Mouse (Mus musculus) adrenal gland (tissue): ENCODE measurements around the gene Pald1.

ENCODE experiments used
- intact Hi-C: fragments of 180-260 bp; cut with DNase I; formaldehyde crosslinking; loops from one replicate; pipeline ENCODE4 v1.15.1; 2025

Pald1 gene

GRCm38 (mm10) chr10:61286246-61286645 lies 97.1 kb downstream of the Pald1 start:
- intact Hi-C loops = no loop called here

- intact Hi-C loops = no loop called here
Measured at GRCm38 (mm10) chr10:61285271-61285670, 98.1 kb downstream of the Pald1 start.

- intact Hi-C loops = no loop called here
Measured at GRCm38 (mm10) chr10:61284309-61284708, 99.0 kb downstream of the Pald1 start.

DNA sequence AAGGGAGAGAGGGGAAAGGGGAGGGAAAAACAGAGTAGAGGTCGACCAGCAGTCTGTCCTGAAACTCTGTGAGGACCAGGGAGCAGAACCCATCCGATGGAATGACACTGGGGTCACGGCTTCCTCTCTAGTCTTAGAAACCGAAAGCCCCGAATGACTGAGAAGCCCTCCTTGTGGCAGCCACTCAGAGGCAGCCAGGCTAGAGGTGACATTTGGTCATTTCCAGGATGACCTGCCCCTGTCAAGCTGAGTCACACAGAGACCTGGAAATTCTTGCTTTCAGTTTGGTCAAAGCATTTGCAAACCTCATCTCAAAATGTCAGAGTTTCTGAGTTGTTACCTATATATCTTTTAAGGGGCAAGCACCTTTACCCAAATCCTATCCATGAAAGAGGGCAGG lies 102.2 kb downstream of the Pald1 start:
- intact Hi-C loops = no loop called here

GRCm38 (mm10) chr10:61277918-61278674 lies 105.2 kb downstream of the Pald1 start:
- intact Hi-C loops = loop anchor here (5.0 kb wide), 1 partner anchor 59 kb away; no protein-coding TSS in a partner anchor

GRCm38 (mm10) chr10:61277051-61277450 lies 106.3 kb downstream of the Pald1 start:
- intact Hi-C loops = loop anchor here (5.0 kb wide), 1 partner anchor 60 kb away; no protein-coding TSS in a partner anchor

DNA sequence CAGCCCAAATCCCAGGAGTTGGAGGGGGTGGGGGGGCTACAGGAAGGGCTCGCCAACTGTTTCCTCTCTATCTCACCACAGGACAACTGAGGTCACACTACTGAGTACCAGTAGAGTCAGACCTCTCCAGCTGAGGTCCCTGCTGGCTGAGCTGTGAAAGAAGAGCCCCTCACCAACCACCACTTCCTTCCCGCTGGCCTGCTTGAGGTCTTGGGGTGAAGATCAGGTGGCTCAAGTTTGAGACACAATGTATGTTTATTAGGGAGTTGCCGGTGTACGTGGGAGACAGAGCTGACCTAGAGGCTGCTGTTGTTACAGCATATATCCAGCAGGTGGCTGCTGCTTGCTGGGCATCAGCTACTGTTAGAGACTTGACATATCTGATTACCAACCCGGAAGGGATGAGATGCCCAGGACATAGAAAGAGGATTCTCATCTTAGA lies 107.6 kb downstream of the Pald1 start:
- intact Hi-C loops = loop anchor here (5.0 kb wide), 1 partner anchor 62 kb away; no protein-coding TSS in a partner anchor

DNA sequence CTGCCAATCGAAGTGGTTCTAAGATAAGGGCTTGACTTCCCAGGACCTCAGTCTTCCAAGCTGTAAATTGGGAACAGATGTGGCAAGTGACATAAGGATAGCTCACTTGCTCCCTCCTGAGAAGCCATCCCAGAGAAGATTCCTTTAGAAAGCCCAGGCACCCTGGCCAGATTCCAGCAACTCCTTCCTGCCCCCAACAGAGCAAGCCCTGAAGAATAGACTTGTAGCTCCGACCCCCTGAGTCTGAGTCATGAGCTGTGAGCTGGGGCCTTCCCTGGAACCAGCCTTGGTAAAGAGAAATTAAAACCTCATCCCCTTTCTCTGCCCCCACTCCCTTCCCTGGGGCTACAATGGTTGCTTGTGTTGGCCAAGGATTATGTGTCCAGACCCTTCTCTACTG lies 108.8 kb downstream of the Pald1 start:
- intact Hi-C loops = loop anchor here (5.0 kb wide), 1 partner anchor 72 kb away; no protein-coding TSS in a partner anchor

DNA sequence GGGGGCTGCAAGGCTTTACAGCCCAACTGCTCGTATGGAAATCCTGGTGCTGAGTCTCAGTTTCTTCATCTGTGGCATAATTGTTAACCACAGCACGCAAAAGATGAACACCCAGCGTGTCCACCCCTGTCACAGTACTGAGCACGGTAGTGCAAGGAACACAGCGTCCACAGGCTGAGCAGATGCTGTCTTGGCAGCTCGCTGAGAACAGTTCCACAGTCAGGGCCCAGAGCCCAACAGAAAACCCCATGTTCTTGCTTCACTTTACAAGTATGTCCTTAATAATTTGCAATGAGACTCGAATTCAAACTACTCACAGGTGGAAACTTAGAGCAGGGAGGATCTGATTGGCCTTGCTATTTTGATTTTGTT lies 109.5 kb downstream of the Pald1 start:
- intact Hi-C loops = loop anchor here (5.0 kb wide), 1 partner anchor 72 kb away; no protein-coding TSS in a partner anchor

- intact Hi-C loops = loop anchor here (5.0 kb wide), 1 partner anchor 71 kb away; no protein-coding TSS in a partner anchor
Measured at GRCm38 (mm10) chr10:61273081-61273843, 110.1 kb downstream of the Pald1 start, which contains the start of gene Adamts14. Adamts14 (minus strand) TSS chr10:61273438.

DNA sequence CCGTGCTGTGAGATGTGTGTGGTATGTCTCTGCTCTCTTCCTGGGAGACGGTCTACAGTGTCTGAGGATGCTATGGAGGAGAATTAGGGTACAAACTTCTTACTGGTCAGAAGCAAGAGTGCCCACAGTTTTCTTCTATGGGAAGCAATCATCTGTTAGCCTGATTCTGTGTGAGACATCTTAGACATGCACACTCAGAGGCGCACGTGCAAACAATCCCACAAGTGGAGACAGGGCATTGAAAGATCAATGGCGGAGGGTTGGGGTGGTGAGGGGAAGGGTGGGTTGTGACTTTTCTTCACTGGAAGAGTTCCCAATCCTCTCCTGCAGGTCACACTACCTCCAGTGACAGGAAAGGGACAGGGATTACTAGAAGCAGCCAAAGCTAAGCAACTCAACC lies 110.7 kb downstream of the Pald1 start:
- intact Hi-C loops = loop anchor here (5.0 kb wide), 1 partner anchor 70 kb away; no protein-coding TSS in a partner anchor

GRCm38 (mm10) chr10:61272089-61272626 lies 111.2 kb downstream of the Pald1 start:
- intact Hi-C loops = loop anchor here (5.0 kb wide), 1 partner anchor 70 kb away; no protein-coding TSS in a partner anchor
